Mouse (Mus musculus): ENCODE measurements around the gene Tmprss7. TPM values are rescaled to one million over a fixed set of nuclear protein-coding genes. Genes with fewer than 3 reads are reported as not detected.

Gene Tmprss7
- total and polyA plus RNA-seq, 2 experiments from 2014 or later, result 0.69 to 1.3 TPM

- H3K27me3 ChIP-seq (ENCODE audit: insufficient read depth, low read length), result peaks cover 8% of the 10 kb centered on the region
- no peak overlapping the region for H3K4me2 ChIP-seq (ENCODE audit: low read depth)
- ATAC-seq (no peak), DNase-seq (no peak)
- no peak for TF ChIP-seq CTCF (IDR thresholded peaks at IDR 0.05; ENCODE audit: low read depth)
- no peak overlapping the region for H3K4me3 ChIP-seq (ENCODE audit: low read depth, low read length)
- no peak overlapping the region for H3K9ac ChIP-seq
- no peaks in the 10 kb centered on the region for H3K36me3 ChIP-seq (ENCODE audit: insufficient read depth)
- WGBS, result 73% methylated on average over 2 of the region's 2 CpGs
- no peak overlapping the region for H3K27ac ChIP-seq (ENCODE audit: low read depth, low read length)
- H3K4me1 ChIP-seq (ENCODE audit: insufficient read depth), result no peaks in the 10 kb centered on the region
- no peaks in the 10 kb centered on the region for H3K9me3 ChIP-seq (ENCODE audit: low read length)
Measured at GRCm38 (mm10) chr16:45651497-45651896, 42.0 kb downstream of the Tmprss7 start.

GRCm38 (mm10) chr16:45644380-45644779 lies 49.1 kb downstream of the Tmprss7 start:
- TF ChIP-seq CTCF (IDR thresholded peaks at IDR 0.05; ENCODE audit: low read depth), result no peak
- Histone ChIP-seq H3K4me3 (ENCODE audit: low read depth, low read length) (no peak overlapping the region), H3K4me1 (ENCODE audit: insufficient read depth) (no peaks in the 10 kb centered on the region), H3K27ac (ENCODE audit: low read depth, low read length) (no peak overlapping the region), H3K36me3 (ENCODE audit: insufficient read depth) (no peaks in the 10 kb centered on the region), H3K9ac (no peak overlapping the region), H3K9me3 (ENCODE audit: low read length) (no peaks in the 10 kb centered on the region), H3K27me3 (ENCODE audit: insufficient read depth, low read length) (no peaks in the 10 kb centered on the region), H3K4me2 (ENCODE audit: low read depth) (no peak overlapping the region)
- ATAC-seq (no peak), DNase-seq (no peak)
- WGBS, result 83% methylated on average over 6 of the region's 6 CpGs

- no peaks in the 10 kb centered on the region for H3K4me1 ChIP-seq (ENCODE audit: insufficient read depth)
- H3K4me3 ChIP-seq (ENCODE audit: low read depth, low read length), result no peak overlapping the region
- no peak overlapping the region for H3K9ac ChIP-seq
- DNase-seq (no peak), ATAC-seq (no peak)
- H3K36me3 ChIP-seq (ENCODE audit: insufficient read depth), result no peaks in the 10 kb centered on the region
- no peak for TF ChIP-seq CTCF (IDR thresholded peaks at IDR 0.05; ENCODE audit: low read depth)
- 90% methylated on average over 3 of the region's 3 CpGs for WGBS
- no peaks in the 10 kb centered on the region for H3K9me3 ChIP-seq (ENCODE audit: low read length)
- H3K27ac ChIP-seq (ENCODE audit: low read depth, low read length), result no peak overlapping the region
- H3K4me2 ChIP-seq (ENCODE audit: low read depth), result no peak overlapping the region
- no peaks in the 10 kb centered on the region for H3K27me3 ChIP-seq (ENCODE audit: insufficient read depth, low read length)
Measured at GRCm38 (mm10) chr16:45643944-45644343, 49.5 kb downstream of the Tmprss7 start.

GRCm38 (mm10) chr16:45641301-45641700 lies 52.2 kb downstream of the Tmprss7 start:
- no peaks in the 10 kb centered on the region for H3K9me3 ChIP-seq (ENCODE audit: low read length)
- no peak overlapping the region for H3K9ac ChIP-seq
- DNase-seq (no peak), ATAC-seq (no peak)
- H3K36me3 ChIP-seq (ENCODE audit: insufficient read depth), result no peaks in the 10 kb centered on the region
- H3K27ac ChIP-seq (ENCODE audit: low read depth, low read length), result no peak overlapping the region
- no peak overlapping the region for H3K4me2 ChIP-seq (ENCODE audit: low read depth)
- no peak for TF ChIP-seq CTCF (IDR thresholded peaks at IDR 0.05; ENCODE audit: low read depth)
- H3K4me1 ChIP-seq (ENCODE audit: insufficient read depth), result no peaks in the 10 kb centered on the region
- WGBS, result 62% methylated on average over 3 of the region's 3 CpGs
- no peak overlapping the region for H3K4me3 ChIP-seq (ENCODE audit: low read depth, low read length)
- no peaks in the 10 kb centered on the region for H3K27me3 ChIP-seq (ENCODE audit: insufficient read depth, low read length)

GRCm38 (mm10) chr16:45640070-45640762 lies 53.2 kb downstream of the Tmprss7 start:
- Histone ChIP-seq H3K27ac (ENCODE audit: low read depth, low read length) (no peak overlapping the region), H3K27me3 (ENCODE audit: insufficient read depth, low read length) (no peaks in the 10 kb centered on the region), H3K9ac (no peak overlapping the region), H3K4me3 (ENCODE audit: low read depth, low read length) (no peak overlapping the region), H3K36me3 (ENCODE audit: insufficient read depth) (no peaks in the 10 kb centered on the region), H3K4me2 (ENCODE audit: low read depth) (no peak overlapping the region), H3K4me1 (ENCODE audit: insufficient read depth) (no peaks in the 10 kb centered on the region), H3K9me3 (ENCODE audit: low read length) (no peaks in the 10 kb centered on the region)
- DNase-seq (no peak), ATAC-seq (no peak)
- 82% methylated on average over 10 of the region's 10 CpGs for WGBS
- no peak for TF ChIP-seq CTCF (IDR thresholded peaks at IDR 0.05; ENCODE audit: low read depth)

GRCm38 (mm10) chr16:45635826-45636225 lies 57.6 kb downstream of the Tmprss7 start:
- DNase-seq, result no peak
- ATAC-seq, result no peak
- no peaks in the 10 kb centered on the region for H3K9me3 ChIP-seq (ENCODE audit: low read length)

GRCm38 (mm10) chr16:45632420-45632819 lies 61.0 kb downstream of the Tmprss7 start:
- Histone ChIP-seq H3K9me3 (ENCODE audit: low read length) (no peaks in the 10 kb centered on the region), H3K4me2 (ENCODE audit: low read depth) (no peak overlapping the region), H3K4me3 (ENCODE audit: low read depth, low read length) (no peak overlapping the region), H3K36me3 (ENCODE audit: insufficient read depth) (no peaks in the 10 kb centered on the region), H3K27me3 (ENCODE audit: insufficient read depth, low read length) (no peaks in the 10 kb centered on the region), H3K9ac (no peak overlapping the region), H3K27ac (ENCODE audit: low read depth, low read length) (no peak overlapping the region), H3K4me1 (ENCODE audit: insufficient read depth) (no peaks in the 10 kb centered on the region)
- DNase-seq (no peak), ATAC-seq (no peak)
- TF ChIP-seq CTCF (IDR thresholded peaks at IDR 0.05; ENCODE audit: low read depth), result no peak
- WGBS, result 85% methylated on average over 4 of the region's 4 CpGs

More at GRCm38 (mm10) chr16:45635826-45636225, 57.6 kb downstream of the Tmprss7 start:
- no peak overlapping the region for H3K9ac ChIP-seq
- WGBS, result 78% methylated on average over 2 of the region's 2 CpGs
- no peaks in the 10 kb centered on the region for H3K36me3 ChIP-seq (ENCODE audit: insufficient read depth)
- no peak overlapping the region for H3K4me2 ChIP-seq (ENCODE audit: low read depth)
- no peaks in the 10 kb centered on the region for H3K4me1 ChIP-seq (ENCODE audit: insufficient read depth)
- H3K27ac ChIP-seq (ENCODE audit: low read depth, low read length), result no peak overlapping the region
- H3K27me3 ChIP-seq (ENCODE audit: insufficient read depth, low read length), result no peaks in the 10 kb centered on the region
- no peak for TF ChIP-seq CTCF (IDR thresholded peaks at IDR 0.05; ENCODE audit: low read depth)
- no peak overlapping the region for H3K4me3 ChIP-seq (ENCODE audit: low read depth, low read length)

All from forebrain, postnatal 0 days (tissue).